Mouse (Mus musculus): ENCODE results near the gene Tmem242.

Gene Tmem242

GRCm38 (mm10) chr17:5414041-5414440, 26.0 kb downstream of the Tmem242 start:
- no peak for DNase-seq

GRCm38 (mm10) chr17:5413350-5413749, 26.7 kb downstream of the Tmem242 start:
- no peak for DNase-seq

- DNase-seq = no peak
Observed at GRCm38 (mm10) chr17:5412740-5413139, 27.3 kb downstream of the Tmem242 start.

- DNase-seq = no peak
Observed at GRCm38 (mm10) chr17:5412301-5412700, 27.8 kb downstream of the Tmem242 start.

- DNase-seq = no peak
Observed at GRCm38 (mm10) chr17:5411205-5411604, 28.9 kb downstream of the Tmem242 start.

- no peak for DNase-seq
Observed at GRCm38 (mm10) chr17:5410336-5410735, 29.7 kb downstream of the Tmem242 start.

- no peak for DNase-seq
Observed at GRCm38 (mm10) chr17:5407030-5407429, 33.0 kb downstream of the Tmem242 start.

GRCm38 (mm10) chr17:5406566-5406965, 33.5 kb downstream of the Tmem242 start:
- DNase-seq = no peak

- no peak for DNase-seq
Observed at GRCm38 (mm10) chr17:5403885-5404284, 36.2 kb downstream of the Tmem242 start.

GRCm38 (mm10) chr17:5402624-5403023, 37.4 kb downstream of the Tmem242 start:
- DNase-seq = peak; percentile 90

GRCm38 (mm10) chr17:5402069-5402468, 38.0 kb downstream of the Tmem242 start:
- DNase-seq = peak; percentile 87

- no peak for DNase-seq
Observed at GRCm38 (mm10) chr17:5401288-5401687, 38.8 kb downstream of the Tmem242 start.

- DNase-seq = no peak
Observed at GRCm38 (mm10) chr17:5400435-5401090, 39.5 kb downstream of the Tmem242 start.

GRCm38 (mm10) chr17:5397148-5398007, 42.7 kb downstream of the Tmem242 start:
- peak; percentile 91 for DNase-seq

GRCm38 (mm10) chr17:5396213-5396612, 43.8 kb downstream of the Tmem242 start:
- no peak for DNase-seq

GRCm38 (mm10) chr17:5395454-5396205, 44.4 kb downstream of the Tmem242 start:
- DNase-seq = no peak

- peak; percentile 69 for DNase-seq
Observed at GRCm38 (mm10) chr17:5390682-5391081, 49.4 kb downstream of the Tmem242 start.

GRCm38 (mm10) chr17:5388351-5388750, 51.7 kb downstream of the Tmem242 start:
- DNase-seq = no peak

GRCm38 (mm10) chr17:5386885-5387545, 53.0 kb downstream of the Tmem242 start:
- DNase-seq = no peak

GRCm38 (mm10) chr17:5385694-5386093, 54.4 kb downstream of the Tmem242 start:
- no peak for DNase-seq

GRCm38 (mm10) chr17:5377930-5378310, 62.1 kb downstream of the Tmem242 start:
- DNase-seq = peak; percentile 35

- DNase-seq = peak; percentile 48
Observed at GRCm38 (mm10) chr17:5377151-5377929, 62.7 kb downstream of the Tmem242 start.

All from retina, postnatal 1 day (tissue).